8 mouse cellular contexts compared by ENCODE assay signal in genomic region chr11:51999611-52000289, GRCm38 (mm10). TPM values are rescaled to one million over a fixed set of nuclear protein-coding genes. Genes with fewer than 3 reads are reported as not detected.
DNase-seq lines count a peak whose midpoint lies in the region; ATAC-seq and TF ChIP-seq lines count a peak whose summit lies in the region.

No protein-coding gene starts in this region.

- WGBS in forebrain, embryonic 11.5 days: under 1% methylated on average over 29 of the region's 29 CpGs
- WGBS in heart, postnatal 0 days: under 1% methylated on average over 28 of the region's 29 CpGs

- no peak for TF ChIP-seq POLR2A in MEL (IDR thresholded peaks at IDR 0.05; ENCODE audit: control insufficient read depth in 1 of 2, insufficient read depth in 1 of 2, low read depth in 1 of 2, low read length in 2 of 2, poor library complexity in 1 of 2)

- H3K4me2 ChIP-seq in forebrain, embryonic 11.5 days (ENCODE audit: low read depth, low read length, severe bottlenecking): peak overlapping the region; percentile 89
- H3K4me2 ChIP-seq in heart, postnatal 0 days (ENCODE audit: low read depth, low read length): peak overlapping the region; percentile 77

- H3K4me3 ChIP-seq in MEL (ENCODE audit: control insufficient read depth in 1 of 2, insufficient read depth in 1 of 2, low read depth in 2 of 2, low read length in 2 of 2): peak overlapping the region; percentile 84 to 93
- H3K4me3 ChIP-seq in brown adipose tissue, adult 24 weeks (ENCODE audit: insufficient read depth, low read depth, low read length): peak overlapping the region; percentile 81
- peak overlapping the region; percentile 90 for H3K4me3 ChIP-seq in forebrain, embryonic 11.5 days (ENCODE audit: low read depth, low read length)
- peak overlapping the region; percentile 91 for H3K4me3 ChIP-seq in heart, postnatal 0 days (ENCODE audit: low read depth, low read length)

- H3K36me3 ChIP-seq in MEL (ENCODE audit: control insufficient read depth in 1 of 2, insufficient read depth in 2 of 2, low read length in 2 of 2): peaks cover 5 to 25% of the 10 kb centered on the region in 2 experiments
- H3K36me3 ChIP-seq in forebrain, embryonic 11.5 days (ENCODE audit: control insufficient read depth, insufficient read depth, low read length): peaks cover 3% of the 10 kb centered on the region; the same call in 1 of the 2 replicates
- H3K36me3 ChIP-seq in heart, postnatal 0 days (replicated peaks; ENCODE audit: control insufficient read depth, insufficient read depth, low read length): peaks cover 30% of the 10 kb centered on the region

- H3K9ac ChIP-seq in MEL (ENCODE audit: control insufficient read depth, low read depth, low read length, poor library complexity, severe bottlenecking): peak overlapping the region; percentile 84
- H3K9ac ChIP-seq in forebrain, embryonic 11.5 days (ENCODE audit: low read length): peak overlapping the region; percentile 96
- peak overlapping the region; percentile 97 for H3K9ac ChIP-seq in heart, postnatal 0 days (replicated peaks; ENCODE audit: low read depth, low read length)

- no peaks in the 10 kb centered on the region for H3K9me3 ChIP-seq in MEL (replicated peaks; ENCODE audit: insufficient read depth, low read length)
- H3K9me3 ChIP-seq in forebrain, embryonic 11.5 days (ENCODE audit: control insufficient read depth, low read length): no peaks in the 10 kb centered on the region
- H3K9me3 ChIP-seq in heart, postnatal 0 days (replicated peaks; ENCODE audit: control insufficient read depth, low read length): no peaks in the 10 kb centered on the region

- TF ChIP-seq RAD21 in MEL (IDR thresholded peaks at IDR 0.05; ENCODE audit: low read depth, low read length): no peak

- peaks cover 0 to 10% of the 10 kb centered on the region in 2 experiments; a peak in 3 of 4 replicates for H3K4me1 ChIP-seq in MEL (ENCODE audit: control insufficient read depth in 1 of 2, insufficient read depth in 2 of 2, low read length in 2 of 2)
- peaks cover 8% of the 10 kb centered on the region; the same call in 1 of the 2 replicates for H3K4me1 ChIP-seq in brown adipose tissue, adult 24 weeks (ENCODE audit: control insufficient read depth, insufficient read depth, insufficient read length, low read length)
- H3K4me1 ChIP-seq in forebrain, embryonic 11.5 days (replicated peaks; ENCODE audit: control insufficient read depth, insufficient read depth, low read length): peaks cover 8% of the 10 kb centered on the region; the same call in 1 of the 2 replicates
- H3K4me1 ChIP-seq in heart, postnatal 0 days (ENCODE audit: control insufficient read depth, insufficient read depth): peaks cover 23% of the 10 kb centered on the region

- TF ChIP-seq CTCF in MEL (IDR thresholded peaks at IDR 0.05 in 2 of 3, conservative IDR thresholded peaks at IDR 0.05 in 1 of 3; ENCODE audit: control insufficient read depth in 1 of 3, insufficient read depth in 1 of 3, low read depth in 2 of 3, low read length in 3 of 3, poor library complexity in 1 of 3, severe bottlenecking in 1 of 3): no peak
- TF ChIP-seq CTCF in heart, postnatal 0 days (IDR thresholded peaks at IDR 0.05; ENCODE audit: low read depth): no peak

- peak overlapping the region; percentile 37 for H3K27ac ChIP-seq in MEL (ENCODE audit: control insufficient read depth, low read depth, low read length)
- H3K27ac ChIP-seq in brown adipose tissue, adult 24 weeks (replicated peaks; ENCODE audit: low read depth, low read length): peak overlapping the region; percentile 93
- peak overlapping the region; percentile 92 for H3K27ac ChIP-seq in forebrain, embryonic 11.5 days (ENCODE audit: low read depth, low read length)
- peak overlapping the region; percentile 97 for H3K27ac ChIP-seq in heart, postnatal 0 days (ENCODE audit: low read depth)

- peaks cover 24% of the 10 kb centered on the region for H3K79me2 ChIP-seq in MEL (ENCODE audit: control insufficient read depth, insufficient read depth, low read length, poor library complexity)

- no peaks in the 10 kb centered on the region for H3K27me3 ChIP-seq in MEL (ENCODE audit: control insufficient read depth in 1 of 2, insufficient read depth in 2 of 2, low read length in 2 of 2)
- no peaks in the 10 kb centered on the region for H3K27me3 ChIP-seq in forebrain, embryonic 11.5 days (ENCODE audit: control insufficient read depth, insufficient read depth, low read length)
- H3K27me3 ChIP-seq in heart, postnatal 0 days (ENCODE audit: control insufficient read depth, insufficient read depth, low read length): no peaks in the 10 kb centered on the region

- ATAC-seq in forebrain, embryonic 11.5 days (replicated peaks; ENCODE audit: low FRiP score): peak; percentile 14; the same call in 1 of the 2 replicates
- peak; percentile 7 for ATAC-seq in heart, postnatal 0 days (ENCODE audit: insufficient read depth, low read depth)
- no peak for ATAC-seq in inflammation-experienced regulatory T-cells, adult 6 months

- TF ChIP-seq EP300 in MEL (IDR thresholded peaks at IDR 0.05; ENCODE audit: low read depth in 1 of 2, low read length in 2 of 2): no peak
- TF ChIP-seq EP300 in heart, postnatal 0 days (IDR thresholded peaks at IDR 0.05; ENCODE audit: low read depth): no peak

- DNase-seq in MEL (ENCODE audit: low read depth, low spot score): no peak
- DNase-seq in forebrain, embryonic 11.5 days (ENCODE audit: low spot score): peak; percentile 78
- peak; percentile 57 for DNase-seq in heart, postnatal 0 days (ENCODE audit: low spot score)
- peak; percentile 76 to 85 for DNase-seq in kidney, postnatal 4 days
- DNase-seq in lung, postnatal 10 days: peak; percentile 73
- peak; percentile 74 for DNase-seq in ovary, postnatal 36 days (ENCODE audit: low spot score)

TF ChIP-seq in MEL, 35 proteins besides CTCF, POLR2A, EP300 and RAD21:
- TF ChIP-seq UBTF (IDR thresholded peaks at IDR 0.05; ENCODE audit: borderline replicate concordance, insufficient read depth, low read depth, low read length): no peak
- TF ChIP-seq MAFK (IDR thresholded peaks at IDR 0.05; ENCODE audit: borderline replicate concordance, low read depth, low read length): no peak
- no peak for TF ChIP-seq ZKSCAN1 (IDR thresholded peaks at IDR 0.05; ENCODE audit: low read depth, low read length)
- TF ChIP-seq ZC3H11A (IDR thresholded peaks at IDR 0.05; ENCODE audit: low read depth, low read length): no peak
- no peak for TF ChIP-seq CHD1 (IDR thresholded peaks at IDR 0.05; ENCODE audit: low read depth, low read length)
- TF ChIP-seq MYB (IDR thresholded peaks at IDR 0.05; ENCODE audit: low read depth, low read length): no peak
- no peak for TF ChIP-seq NELFE (IDR thresholded peaks at IDR 0.05; ENCODE audit: low read depth, low read length)

RNA-seq across cellular contexts. Expression of gene Ube2b, which starts 0.8 kb away (rescaled TPM):
- total RNA-seq in MEL (2012; rRNA removed): 35.4 and 39.5 TPM in 2 replicates
- 100 to 1,000 TPM in 1 of 2 experiments, not detected in 1; 112 TPM for polyA plus RNA-seq in MEL (2012; ENCODE audit: insufficient read depth in 1 of 2, insufficient read length in 2 of 2, low read depth in 1 of 2, low replicate concordance in 2 of 2, missing spikeins in 1 of 2)
- polyA plus RNA-seq in brown adipose tissue, adult 24 weeks (2012; ENCODE audit: insufficient read depth, insufficient read length, missing spikeins): 235 and 242 TPM in 2 replicates
- 163 and 177 TPM in 2 replicates for polyA plus RNA-seq in forebrain, embryonic 11.5 days (2014; fragmentation: Nextera tagmentation; extraction: Ambion mirVana)
- 169 and 261 TPM in 2 replicates for total RNA-seq in heart, postnatal 0 days (2014; rRNA removed; ENCODE audit: low replicate concordance)
- 404 and 412 TPM in 2 replicates for polyA plus RNA-seq in heart, postnatal 0 days (2015; fragmentation: Nextera tagmentation; extraction: Ambion mirVana)
- polyA plus RNA-seq in inflammation-experienced regulatory T-cells, adult 6 months (2017; shearing (Covaris generic)): 100 to 1,000 TPM; 175 to 228 (median 189) TPM

RNA-seq across cellular contexts. Expression of gene Cdkl3, which starts 4.3 kb away (rescaled TPM):
- 4.4 and 4.9 TPM in 2 replicates for total RNA-seq in MEL (2012; rRNA removed)
- polyA plus RNA-seq in MEL (2012; ENCODE audit: insufficient read depth in 1 of 2, insufficient read length in 2 of 2, low read depth in 1 of 2, low replicate concordance in 2 of 2, missing spikeins in 1 of 2): 1 to 10 TPM in 1 of 2 experiments, not detected in 1; 3.7 TPM
- 9.6 and 21.9 TPM in 2 replicates for polyA plus RNA-seq in brown adipose tissue, adult 24 weeks (2012; ENCODE audit: insufficient read depth, insufficient read length, missing spikeins)
- 13.2 and 13.6 TPM in 2 replicates for polyA plus RNA-seq in forebrain, embryonic 11.5 days (2014; fragmentation: Nextera tagmentation; extraction: Ambion mirVana)
- 2.3 and 5.6 TPM in 2 replicates for total RNA-seq in heart, postnatal 0 days (2014; rRNA removed; ENCODE audit: low replicate concordance)
- 13.1 and 16.3 TPM in 2 replicates for polyA plus RNA-seq in heart, postnatal 0 days (2015; fragmentation: Nextera tagmentation; extraction: Ambion mirVana)
- polyA plus RNA-seq in inflammation-experienced regulatory T-cells, adult 6 months (2017; shearing (Covaris generic)): 1 to 10 TPM; 5.7 to 6.7 (median 6.2) TPM

RNA-seq across cellular contexts. Expression of gene Cdkn2aipnl, which starts 32.3 kb away (rescaled TPM):
- 91.9 and 111 TPM in 2 replicates for total RNA-seq in MEL (2012; rRNA removed)
- polyA plus RNA-seq in MEL (2012; ENCODE audit: insufficient read depth in 1 of 2, insufficient read length in 2 of 2, low read depth in 1 of 2, low replicate concordance in 2 of 2, missing spikeins in 1 of 2): 10 to 100 TPM in 1 of 2 experiments, not detected in 1; 74.5 TPM
- 11.1 and 11.7 TPM in 2 replicates for polyA plus RNA-seq in brown adipose tissue, adult 24 weeks (2012; ENCODE audit: insufficient read depth, insufficient read length, missing spikeins)
- 130 and 142 TPM in 2 replicates for polyA plus RNA-seq in forebrain, embryonic 11.5 days (2014; fragmentation: Nextera tagmentation; extraction: Ambion mirVana)
- 37.6 and 58.0 TPM in 2 replicates for total RNA-seq in heart, postnatal 0 days (2014; rRNA removed; ENCODE audit: low replicate concordance)
- 40.7 and 46.9 TPM in 2 replicates for polyA plus RNA-seq in heart, postnatal 0 days (2015; fragmentation: Nextera tagmentation; extraction: Ambion mirVana)
- 100 to 1,000 TPM in 1 of 3 experiments, 10 to 100 TPM in 2; 87.2 to 108 (median 97.6) TPM for polyA plus RNA-seq in inflammation-experienced regulatory T-cells, adult 6 months (2017; shearing (Covaris generic))

Comparison
In these comparisons a context has a peak if more than half of its experiments do, and no peak if none do; other contexts are left out.
1. H3K27ac ChIP-seq: peak in every context shown above with its lines; median percentile 97 in heart, postnatal 0 days; 93 in brown adipose tissue, adult 24 weeks; 92 in forebrain, embryonic 11.5 days; 37 in MEL.